Mouse (Mus musculus) gastrocnemius, adult 18-20 months (tissue): ENCODE data around the gene 2010300C02Rik. TPM values are rescaled to one million over a fixed set of nuclear protein-coding genes. Genes with fewer than 3 reads are reported as not detected.
"Not testable (repeated sequence)": the region's sequence is repeated elsewhere in the genome, so short reads cannot be mapped to it uniquely, and the experiment has no call there.

Experiments used
- DNase-seq: peaks from one replicate; pipeline ENCODE4 v3.0.0; 2021; ENCODE audit warnings: low spot score
- long read RNA-seq, 2 experiments: library from polyadenylated mRNA; stranded (forward); transcript quantifications; one replicate each; pipeline ENCODE4 v2.0.0; 2021
- total RNA-seq, 2 experiments: library from RNA; stranded (reverse); gene quantifications; 2 replicates each; pipeline ENCODE4 v1.2.3; 2021

Gene 2010300C02Rik
- total RNA-seq = under 1 TPM; 0.57 to 0.59 TPM
- long read RNA-seq, experiment 1, partial matches to known transcripts = 0 of 1 reads
- long read RNA-seq, experiment 1, other reads (novel, unspliced or antisense) = 1 of 1 reads
- long read RNA-seq, experiment 2, partial matches to known transcripts = 1 of 2 reads
- long read RNA-seq, experiment 2, other reads (novel, unspliced or antisense) = 1 of 2 reads

DNA sequence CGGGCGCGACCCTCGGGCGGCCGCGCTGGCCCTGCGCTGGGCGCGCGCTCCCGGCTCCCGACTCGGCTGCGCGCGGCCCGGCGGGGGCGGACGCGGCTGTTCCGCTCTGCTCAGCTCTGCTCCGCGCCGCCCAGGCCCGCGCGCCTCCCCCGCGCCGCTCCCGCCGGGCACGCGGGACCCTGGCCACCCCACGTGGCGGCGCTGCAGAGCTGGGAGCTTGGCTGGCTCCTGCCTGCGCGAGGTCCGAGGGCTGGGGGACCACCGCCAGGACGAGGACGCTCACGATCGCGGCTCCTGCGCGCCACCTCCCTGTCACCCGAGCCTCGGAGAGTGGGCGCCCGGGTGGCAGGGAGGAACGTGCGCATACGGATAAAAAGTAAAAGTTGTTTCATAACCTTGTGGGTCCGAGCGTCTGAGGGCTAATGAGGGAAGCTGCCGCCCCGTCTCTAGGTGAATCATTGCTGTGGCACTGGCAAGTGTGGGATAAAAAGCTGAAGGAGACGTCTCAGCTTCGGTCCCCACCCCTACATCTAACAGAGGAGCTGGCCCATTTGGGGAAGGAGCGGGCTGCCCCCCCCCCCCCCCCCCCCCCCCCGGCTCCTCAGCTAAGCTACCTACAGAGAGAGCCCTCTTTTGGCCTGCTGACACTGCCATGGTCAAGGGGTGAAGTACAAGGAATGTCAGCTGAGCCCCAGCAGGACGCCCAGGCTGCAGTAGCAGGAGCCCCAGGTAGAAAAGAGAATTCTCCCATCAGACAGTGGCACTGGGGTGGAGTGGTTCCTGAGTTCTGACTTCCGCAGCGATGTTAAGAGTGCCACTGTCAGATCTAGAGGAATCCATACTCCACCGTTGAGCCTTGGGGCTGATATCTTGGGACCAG lies at the start of gene 2010300C02Rik:
TSS of gene 2010300C02Rik (minus strand) at position 325 of the 880 bp plus-strand sequence.
- DNase-seq = no peak

- no peak for DNase-seq
Observed at GRCm38 (mm10) chr1:37759407-37759806, 39.5 kb upstream of the 2010300C02Rik start.

DNA sequence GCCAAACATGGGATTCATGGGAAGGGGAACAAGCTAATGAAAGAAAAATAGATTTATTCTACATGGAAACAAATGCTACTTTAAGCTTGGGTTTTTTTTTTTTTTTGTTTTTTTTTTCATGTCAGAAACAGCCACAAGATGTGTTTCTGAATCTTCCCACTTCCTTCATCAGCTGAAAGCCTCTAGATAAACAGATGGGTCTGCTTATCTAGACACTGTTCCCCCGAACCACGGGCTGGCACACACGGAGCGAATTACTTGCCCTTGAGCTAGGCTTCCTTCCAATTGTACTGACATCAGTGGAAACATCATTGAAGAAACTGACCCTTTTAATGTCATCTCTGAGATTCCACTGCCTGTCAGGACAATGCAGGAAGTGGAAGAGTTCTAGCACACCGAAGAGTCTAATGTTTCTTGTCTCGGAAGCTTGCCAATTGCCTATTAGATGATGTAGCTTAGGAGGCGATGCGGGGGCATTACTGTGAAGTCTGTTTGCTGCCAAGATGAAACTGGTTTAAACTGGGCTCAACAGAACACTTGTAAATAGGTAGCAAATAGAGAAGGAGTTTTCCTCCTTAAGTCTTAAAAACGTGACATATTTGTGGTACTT lies 24.9 kb upstream of the 2010300C02Rik start:
- DNase-seq = no peak

- no peak for DNase-seq
Observed at GRCm38 (mm10) chr1:37742602-37743270, 22.9 kb upstream of the 2010300C02Rik start.

DNA sequence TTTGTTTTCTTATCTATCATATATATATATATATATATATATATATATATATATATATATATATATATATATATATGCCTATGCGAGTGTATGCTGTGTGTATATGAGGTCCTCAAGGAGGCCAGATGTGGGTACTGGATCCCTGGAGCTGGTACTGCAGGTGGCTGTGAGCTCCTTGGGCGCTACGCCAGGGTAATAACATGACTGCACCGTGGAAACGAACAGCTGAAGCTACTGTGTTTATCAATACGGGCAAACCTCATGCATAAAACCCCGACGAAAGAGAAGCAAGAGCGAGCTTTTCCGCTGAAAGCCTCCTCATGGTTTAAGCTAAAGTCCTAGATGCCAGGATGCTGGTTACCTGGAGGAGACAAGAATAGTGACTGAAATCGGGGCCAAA lies 22.2 kb upstream of the 2010300C02Rik start:
- DNase-seq = no peak

GRCm38 (mm10) chr1:37740161-37740802 lies 20.4 kb upstream of the 2010300C02Rik start:
- no peak for DNase-seq

- DNase-seq = no peak
Observed at GRCm38 (mm10) chr1:37738895-37739294, 19.0 kb upstream of the 2010300C02Rik start.

DNA sequence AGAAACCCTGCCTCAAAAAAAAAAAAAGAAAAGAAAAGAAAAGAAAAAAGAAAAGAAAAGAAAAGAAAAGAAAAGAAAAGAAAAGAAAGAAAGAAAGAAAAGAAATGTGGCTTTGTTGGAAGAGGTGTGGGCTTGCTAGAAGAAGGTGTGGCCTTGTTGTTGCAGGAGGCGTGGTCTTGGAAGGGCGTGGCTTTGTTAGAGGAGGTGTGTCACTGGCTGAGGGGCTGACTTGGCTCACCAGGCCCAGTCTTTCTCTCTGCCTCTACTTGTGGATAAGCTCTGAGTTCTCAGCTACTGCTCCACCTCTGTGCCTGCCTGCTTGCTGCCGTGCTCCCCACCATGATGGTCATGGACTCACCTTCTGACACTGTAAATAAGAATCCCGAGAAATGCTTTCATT lies 17.2 kb upstream of the 2010300C02Rik start:
- DNase-seq = no peak

GRCm38 (mm10) chr1:37735932-37736331 lies 16.0 kb upstream of the 2010300C02Rik start:
- DNase-seq = no peak

DNA sequence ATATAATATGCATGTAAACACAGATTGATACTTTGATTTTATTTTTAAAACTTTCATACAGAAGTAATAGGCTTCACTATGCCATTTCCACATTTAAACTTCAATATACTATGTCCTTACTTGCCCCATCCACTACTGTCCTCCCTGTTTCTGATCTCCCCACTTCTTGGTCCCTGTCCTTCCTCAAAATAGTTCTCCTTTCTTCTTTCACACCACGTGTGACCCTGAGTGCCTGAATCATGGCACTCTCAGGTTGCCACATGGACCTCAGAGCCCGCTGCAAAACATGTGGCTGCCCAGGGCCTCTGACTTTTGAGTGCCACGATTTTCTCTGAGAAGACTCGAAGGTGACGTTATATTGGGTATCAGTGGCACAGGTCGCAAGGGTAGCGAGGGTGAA lies 15.0 kb upstream of the 2010300C02Rik start:
- DNase-seq = no peak

- no peak for DNase-seq
Observed at GRCm38 (mm10) chr1:37729353-37729752, 9.5 kb upstream of the 2010300C02Rik start.

DNA sequence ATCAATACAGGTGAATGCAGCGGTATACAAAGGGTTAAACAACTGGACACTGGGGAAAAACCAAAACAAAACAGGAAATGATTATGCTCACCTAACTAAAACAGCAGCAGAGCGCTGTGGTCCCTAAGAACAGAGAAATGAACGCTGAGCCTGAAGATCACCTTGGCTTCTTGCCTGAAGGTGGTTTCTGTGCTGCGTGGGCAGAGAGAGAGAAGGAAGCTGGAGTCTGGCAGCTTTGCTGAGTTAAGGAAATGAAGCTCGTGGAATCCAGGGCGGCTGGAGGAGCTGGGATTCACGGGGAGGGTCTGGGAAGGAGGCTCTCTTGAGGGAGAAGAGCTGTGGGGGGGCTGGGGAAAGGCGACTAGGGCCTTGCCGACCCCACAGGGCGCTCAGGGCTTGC lies 8.2 kb upstream of the 2010300C02Rik start:
- no peak for DNase-seq

GRCm38 (mm10) chr1:37727186-37727585 lies 7.3 kb upstream of the 2010300C02Rik start:
- no peak for DNase-seq

DNA sequence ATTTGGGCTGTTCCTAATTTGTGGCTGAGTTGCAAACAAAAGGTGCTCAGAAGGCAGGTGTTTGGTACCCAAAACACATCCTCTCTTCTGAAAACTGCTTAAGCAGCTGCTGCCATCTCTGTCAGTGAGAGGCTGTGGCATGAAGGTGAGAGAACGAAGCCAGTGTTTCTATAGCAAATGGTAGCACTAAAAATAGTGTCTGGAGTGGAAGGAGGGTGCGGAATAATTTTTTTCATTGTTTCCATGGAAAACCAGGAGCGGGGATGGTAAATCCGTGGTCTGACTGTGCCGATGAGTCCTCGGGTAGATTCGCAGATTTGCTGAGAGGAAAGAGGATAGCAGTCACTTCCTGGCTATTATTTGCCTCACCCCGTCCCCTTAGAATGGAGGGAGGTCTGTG lies 6.5 kb upstream of the 2010300C02Rik start:
- DNase-seq = no peak

DNA sequence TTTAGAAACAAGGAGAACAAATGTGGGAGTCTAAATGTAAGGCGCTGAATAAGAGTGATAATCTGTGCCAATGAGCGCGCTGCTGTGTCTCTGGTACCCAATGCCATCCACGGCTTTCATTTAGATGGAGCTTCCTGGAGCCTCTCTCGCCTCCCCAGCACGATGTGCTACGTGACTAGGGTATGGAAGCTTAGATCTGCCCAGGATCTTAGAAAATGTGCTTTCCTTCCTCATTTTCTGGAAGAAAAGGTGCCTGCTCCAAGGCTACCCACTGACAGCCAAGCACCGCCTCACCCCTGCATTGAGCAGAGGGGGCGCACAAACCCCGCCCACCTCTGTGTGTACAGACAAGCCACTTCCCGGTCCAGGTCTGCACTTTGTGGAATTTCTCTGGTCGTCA lies 6.0 kb upstream of the 2010300C02Rik start:
- DNase-seq = no peak

DNA sequence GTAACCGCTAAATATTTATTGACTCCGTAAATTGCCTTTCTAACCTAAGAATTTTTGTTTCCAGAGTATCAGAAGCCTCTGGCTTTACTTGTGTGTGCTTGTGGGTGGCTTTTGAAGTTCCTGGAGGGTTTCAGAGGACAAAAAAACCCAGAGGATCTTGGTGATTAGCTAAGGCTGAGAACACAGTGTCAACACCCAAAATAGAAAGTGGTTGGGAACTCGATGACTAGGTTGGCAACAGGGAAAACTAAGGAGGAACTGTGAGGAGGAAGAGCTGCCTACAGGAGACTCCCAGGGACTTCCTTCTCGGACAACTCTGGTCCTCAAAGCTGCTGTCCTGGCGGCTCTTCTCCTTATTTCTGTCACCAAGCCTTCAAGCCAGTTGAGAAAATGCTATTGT lies 1.2 kb upstream of the 2010300C02Rik start:
- DNase-seq = no peak

- DNase-seq = no peak
Observed at GRCm38 (mm10) chr1:37719030-37719723, 708 bp downstream of the 2010300C02Rik start.

DNA sequence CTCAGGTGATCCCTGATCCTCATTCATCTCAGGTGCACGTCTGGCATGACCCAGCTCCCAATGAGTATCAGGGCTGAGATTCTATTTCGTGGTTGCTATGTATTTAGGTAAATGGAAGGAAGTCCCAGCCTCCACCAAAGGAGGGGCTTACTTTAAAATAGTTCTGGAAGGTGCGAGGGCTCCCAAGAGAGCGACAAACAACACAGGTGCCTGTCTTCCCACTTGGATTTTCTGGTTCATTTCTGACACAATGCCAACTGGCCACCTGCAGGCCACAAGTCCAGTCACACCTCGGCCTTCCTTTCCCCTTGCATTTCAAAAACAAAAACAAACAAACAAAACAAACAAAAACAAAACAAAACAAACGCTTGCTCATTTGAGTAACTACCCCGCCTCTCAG lies 1.4 kb downstream of the 2010300C02Rik start:
- DNase-seq = no peak

DNA sequence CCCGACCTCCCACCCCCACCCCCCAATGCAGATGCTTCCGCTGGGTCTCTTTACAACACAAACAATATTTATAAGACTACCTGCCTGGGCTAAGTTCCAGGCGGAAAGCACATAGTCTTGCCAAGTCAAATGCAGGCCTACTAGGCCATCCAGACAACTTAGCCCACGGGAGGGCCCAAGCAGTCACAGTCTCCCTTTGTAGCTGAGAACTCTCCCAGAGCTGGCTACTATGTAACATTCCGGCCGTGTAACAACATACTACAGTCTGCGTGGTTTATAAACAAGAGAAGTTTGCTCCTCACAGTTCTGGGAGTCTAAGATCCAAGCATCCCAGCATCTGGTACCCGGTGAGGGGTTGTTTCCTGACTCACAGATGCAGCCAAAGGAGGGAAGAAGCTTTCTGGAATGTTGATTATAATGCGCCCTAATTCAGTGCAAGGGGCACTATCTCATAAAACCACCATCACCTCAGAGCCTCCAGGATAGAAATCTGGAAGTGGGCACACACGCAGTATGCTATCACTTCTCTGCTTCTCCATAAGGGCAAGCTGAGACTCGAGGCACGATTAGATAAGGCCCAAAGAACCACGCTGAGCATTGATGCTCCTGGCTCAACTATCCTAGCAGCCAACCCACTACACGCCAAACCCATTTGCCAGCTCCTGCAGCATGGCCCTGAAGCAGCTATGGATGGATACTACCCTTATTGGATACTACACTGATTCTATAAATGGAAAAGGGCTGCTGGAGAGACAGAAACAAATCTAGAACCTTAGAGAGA lies 2.3 kb downstream of the 2010300C02Rik start:
- DNase-seq = no peak

DNA sequence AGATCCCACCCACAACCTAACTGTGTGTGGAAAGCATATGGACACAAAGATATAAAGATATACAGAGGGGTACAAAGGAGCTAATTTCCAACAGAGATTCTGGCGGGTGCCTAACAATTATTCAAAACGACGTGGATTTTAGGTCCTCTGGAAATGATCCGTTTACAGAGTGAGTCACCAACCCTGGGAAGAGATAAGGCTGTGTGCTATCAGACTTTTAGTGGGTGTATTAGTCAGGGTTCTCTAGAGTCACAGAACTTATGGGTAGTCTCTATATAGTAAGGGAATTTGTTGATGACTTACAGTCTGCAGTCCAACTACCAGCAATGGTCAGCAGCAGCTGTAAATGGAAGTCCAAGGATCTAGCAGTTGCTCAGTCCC lies 7.5 kb downstream of the 2010300C02Rik start:
- DNase-seq = not testable (repeated sequence)
